Mouse (Mus musculus) liver, adult 2 months (tissue): ENCODE measurements at regions not wholly inside any gene's neighbourhood (a gene's known extent, or its start where the extent isn't known, plus 50 kb on each side); places are given as distances from the start of the nearest gene placed in this dataset.

Source experiments
- CTCF ChIP-seq: fragments of 200-500 bp; IDR thresholded peaks from 2 replicates; pipeline ENCODE4 v1.5.1; 2011; ENCODE audit warnings: low read depth, low read length, control low read depth
- POLR2A ChIP-seq: fragments of 200-500 bp; IDR thresholded peaks from 2 replicates; pipeline ENCODE4 v1.6.1; 2011; ENCODE audit warnings: low read length, control low read depth; ENCODE audit not compliant: insufficient read depth; ENCODE audit errors: extremely low read depth

- TF ChIP-seq POLR2A (no peak), CTCF (no peak)
These were observed 156.7 kb downstream of the Ipmk start for GRCm38 (mm10) chr10:71504219-71504618.
